Mouse (Mus musculus) kidney, postnatal 4 days (tissue): Measurements from ENCODE around the gene Gm3238.
A peak's percentile ranks its signal among the peaks of the same experiment; 100 is the strongest.
"Not testable (repeated sequence)": the region's sequence is repeated elsewhere in the genome, so short reads cannot be mapped to it uniquely, and the experiment has no call there.

Source experiments
- DNase-seq, 2 experiments: peaks; one replicate each; pipeline ENCODE4 v3.0.0; 2021; ENCODE audit warnings: mixed read lengths in 2 of 2

Gene Gm3238

DNA sequence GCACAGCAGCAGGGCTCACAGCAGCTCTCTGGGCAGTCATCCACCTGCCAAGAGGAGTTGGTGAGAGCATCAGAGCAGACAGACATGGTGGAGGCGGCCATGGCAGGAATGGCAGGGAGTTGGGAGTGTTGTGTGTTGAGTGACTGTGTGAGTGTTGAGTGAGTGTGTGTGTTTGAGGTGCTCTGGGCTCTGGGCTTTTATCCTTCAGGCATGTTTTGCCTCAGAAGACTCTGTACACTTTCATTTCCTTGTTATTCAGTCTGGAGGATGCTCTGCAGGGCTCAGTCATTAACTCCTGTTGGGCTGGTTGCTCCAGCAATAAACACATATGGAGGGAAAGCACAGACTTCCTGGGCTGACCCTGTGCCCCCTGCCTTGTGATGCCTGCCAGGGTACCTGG is at the start of gene Gm3238:
Gene Gm3238 (minus strand): TSS at position 101 of the 400 bp plus-strand sequence.
- not testable (repeated sequence) for DNase-seq

DNA sequence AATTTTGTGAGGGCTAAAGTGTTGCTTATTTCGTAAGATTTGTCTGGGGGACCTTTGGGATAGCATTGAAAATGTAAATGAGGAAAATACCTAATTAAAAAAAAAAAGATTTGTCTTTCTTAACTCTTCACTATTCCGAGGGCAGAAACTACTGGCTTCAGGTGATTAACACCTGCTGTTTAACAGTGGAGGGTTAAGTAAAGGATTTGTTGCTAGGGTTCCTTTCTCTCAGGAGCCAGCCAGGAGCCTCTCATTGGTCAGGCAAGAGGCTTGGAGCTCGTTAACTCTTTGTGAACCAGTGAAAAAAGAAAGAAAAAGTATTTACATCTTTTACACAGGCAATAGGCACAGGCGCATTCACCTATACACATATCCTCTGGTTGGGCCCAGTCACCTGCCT is 48.1 kb upstream of the Gm3238 start:
- DNase-seq, result no peak

DNA sequence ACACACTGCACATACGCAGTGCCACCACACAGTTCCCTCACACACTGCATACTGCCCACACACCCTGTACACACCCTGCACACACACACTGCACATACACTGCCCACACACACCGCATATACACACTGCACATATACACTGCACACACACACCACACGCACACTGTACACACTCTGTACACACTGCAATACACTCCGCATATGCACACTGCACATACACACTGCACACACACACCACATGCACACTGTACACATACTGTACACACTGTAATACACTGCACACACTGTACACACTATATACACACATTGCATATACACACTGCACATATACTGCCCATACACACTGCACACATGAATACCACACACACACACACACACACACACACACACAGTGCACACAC is 47.4 kb upstream of the Gm3238 start:
- DNase-seq, result no peak

DNA sequence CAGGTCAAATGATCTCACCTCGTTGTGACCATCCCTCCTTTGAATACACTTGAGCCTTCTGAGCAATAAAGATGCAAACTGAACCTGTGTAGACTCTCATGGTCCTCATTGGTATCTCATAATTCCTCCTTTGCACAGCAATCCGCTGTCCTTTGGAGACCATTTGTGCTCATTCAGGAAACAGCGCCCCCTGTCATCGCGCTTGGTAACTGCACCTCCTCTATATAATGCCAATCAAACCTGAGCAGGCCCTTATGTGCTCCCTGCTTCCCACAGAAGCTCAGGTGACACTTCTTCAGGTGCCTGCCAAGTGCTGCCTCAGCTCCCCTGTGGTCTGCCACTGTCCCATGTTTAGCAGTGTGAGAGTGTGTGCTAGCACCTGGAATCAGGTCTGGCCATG is 44.4 kb upstream of the Gm3238 start:
- peak; percentile 31 to 55 for DNase-seq

DNA sequence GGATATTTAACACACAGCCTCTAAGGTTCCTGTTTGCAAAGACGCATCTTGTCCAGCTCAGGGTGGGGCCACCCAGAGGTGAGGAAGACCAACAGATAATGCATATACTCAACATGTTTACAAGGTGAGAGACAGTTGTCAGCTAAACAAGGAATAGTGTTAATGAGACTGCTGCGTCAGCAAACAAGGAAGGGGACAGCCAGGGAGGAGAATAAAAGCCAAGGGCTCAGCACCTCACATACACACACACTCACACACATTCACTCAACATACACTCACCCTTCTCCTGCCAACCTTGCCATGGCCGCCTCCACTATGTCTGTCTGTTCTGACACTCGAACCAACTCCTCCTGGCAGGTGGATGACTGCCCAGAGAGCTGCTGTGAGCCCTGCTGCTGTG is 43.3 kb upstream of the Gm3238 start, which contains the start of gene Gm2696:
Gene Gm2696 (plus strand): TSS at position 301 of the 400 bp plus-strand sequence.
- DNase-seq, result no peak

DNA sequence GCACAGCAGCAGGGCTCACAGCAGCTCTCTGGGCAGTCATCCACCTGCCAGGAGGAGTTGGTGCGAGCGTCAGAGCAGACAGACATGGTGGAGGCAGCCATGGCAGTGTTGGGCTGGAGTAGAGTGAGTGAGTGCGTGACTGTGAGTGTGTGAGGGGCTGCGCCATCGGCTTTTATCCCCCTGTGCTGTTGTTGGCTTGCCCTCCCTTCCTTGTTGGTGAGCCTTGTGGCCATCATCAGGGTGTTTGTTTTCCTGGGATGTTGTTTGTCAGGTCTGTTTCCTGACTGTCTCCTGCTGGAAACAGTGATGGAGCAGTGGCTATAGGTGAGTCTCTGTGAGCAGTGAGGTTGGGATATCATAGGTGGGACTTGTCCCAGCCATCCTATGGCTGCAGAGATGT is 40.6 kb upstream of the Gm3238 start, which contains the start of gene Gm9507:
Gene Gm9507 (minus strand): TSS at position 101 of the 400 bp plus-strand sequence.
- no peak for DNase-seq

DNA sequence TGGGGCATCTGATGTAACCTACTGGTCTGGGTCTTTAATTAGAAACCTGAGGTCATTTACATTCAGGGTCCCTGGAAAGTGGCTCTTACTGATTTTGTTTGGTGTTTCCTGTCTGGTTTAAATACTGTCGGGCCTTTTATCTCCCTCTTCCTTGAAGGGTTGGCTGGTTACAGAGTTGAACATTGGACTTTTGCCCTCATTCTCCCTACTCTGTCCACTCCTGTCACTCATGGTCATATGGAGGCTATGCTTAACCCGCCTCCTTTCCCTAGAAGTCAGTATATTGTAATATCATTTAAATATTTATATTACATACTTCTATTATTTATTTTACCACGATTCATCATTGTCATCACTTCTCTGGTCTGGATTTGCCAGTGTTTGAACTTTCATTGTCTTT is 33.0 kb upstream of the Gm3238 start:
- DNase-seq, result no peak

DNA sequence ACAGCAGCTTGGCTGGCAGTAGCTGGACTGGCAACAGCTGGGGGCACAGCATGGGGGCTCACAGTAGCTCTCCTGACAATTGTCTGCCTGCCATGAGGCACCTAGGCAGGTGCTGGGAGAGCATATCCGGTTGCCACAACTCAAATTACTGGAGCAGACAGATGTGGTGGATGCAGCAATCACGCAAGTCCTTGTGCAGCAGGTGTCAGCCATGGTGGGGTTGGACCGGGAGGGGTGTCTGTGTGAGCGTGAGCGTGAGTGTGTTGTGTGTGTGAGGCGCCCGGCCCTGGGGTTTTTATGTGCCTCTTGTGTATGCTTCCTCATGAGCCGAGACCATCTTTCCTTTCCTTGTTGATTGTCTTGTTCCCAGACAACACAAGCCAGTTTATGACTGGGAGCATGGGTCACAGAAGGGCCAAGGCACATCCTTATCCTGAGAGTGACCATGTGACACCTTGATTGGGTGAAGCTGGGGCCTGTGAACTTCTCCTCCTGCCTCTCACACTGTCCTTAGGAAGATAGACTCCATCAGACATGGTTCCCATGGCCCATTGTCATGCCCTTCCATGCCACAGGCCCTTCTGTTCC is 27.9 kb upstream of the Gm3238 start, which contains the start of gene Gm19668:
Gene Gm19668 (minus strand): TSS at position 213 of the 588 bp plus-strand sequence.
- no peak for DNase-seq

DNA sequence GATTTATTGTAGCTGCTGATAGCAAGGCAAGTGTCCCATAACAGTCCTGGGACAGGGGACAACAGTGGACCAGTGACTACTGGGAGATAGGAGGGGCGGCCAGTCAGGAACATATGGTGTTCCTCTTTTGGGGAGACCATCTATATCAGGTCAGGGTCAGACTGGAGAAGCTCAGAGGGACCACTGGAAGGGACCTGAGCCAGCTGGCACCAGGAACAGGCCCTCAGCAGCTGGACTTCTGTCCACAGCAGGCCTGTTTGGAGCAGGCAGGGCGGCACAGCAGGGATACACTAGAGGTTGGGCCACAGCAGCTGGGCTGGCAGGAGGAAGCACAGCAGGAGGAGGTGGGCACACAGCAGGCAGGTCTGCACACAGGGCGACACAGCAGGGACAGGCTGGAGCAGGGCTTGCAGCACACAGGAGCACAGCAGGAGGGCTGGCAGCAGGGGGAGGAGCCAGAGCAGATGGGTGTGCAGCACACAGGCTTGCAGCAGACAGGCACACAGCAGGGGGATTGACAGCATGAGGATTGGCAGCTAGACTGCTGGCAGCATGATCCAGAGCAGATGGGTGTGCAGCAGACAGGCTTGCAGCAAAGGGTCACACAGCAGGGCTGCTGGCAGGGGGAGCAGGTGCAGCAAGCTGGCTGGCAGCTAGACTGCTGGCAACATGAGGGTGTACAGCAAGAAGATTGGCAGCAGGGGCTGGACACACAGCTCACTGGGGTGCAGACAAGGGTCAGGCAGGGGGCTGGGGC is 27.2 kb upstream of the Gm3238 start:
- DNase-seq, result peak; percentile 17 to 24

DNA sequence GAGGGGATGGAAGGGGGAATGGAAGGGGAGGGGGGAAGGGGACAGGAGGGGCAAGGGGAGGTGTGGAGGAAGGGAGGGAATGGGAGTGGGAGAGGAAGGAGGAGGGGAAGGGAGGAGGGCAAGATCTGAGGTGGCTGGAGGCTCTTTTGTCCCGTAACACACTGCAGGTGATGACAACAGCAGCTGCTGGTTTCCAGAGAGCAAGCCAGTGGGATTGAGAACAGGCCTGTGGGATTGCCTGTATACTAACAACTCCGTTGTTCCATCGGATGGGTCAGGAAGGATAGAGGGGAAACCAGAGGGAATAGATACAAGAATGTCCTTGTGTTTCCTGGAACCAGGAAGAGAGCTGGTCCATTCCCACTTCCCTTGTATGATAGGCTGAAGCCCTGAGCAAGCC is 26.6 kb upstream of the Gm3238 start:
- DNase-seq, result no peak

DNA sequence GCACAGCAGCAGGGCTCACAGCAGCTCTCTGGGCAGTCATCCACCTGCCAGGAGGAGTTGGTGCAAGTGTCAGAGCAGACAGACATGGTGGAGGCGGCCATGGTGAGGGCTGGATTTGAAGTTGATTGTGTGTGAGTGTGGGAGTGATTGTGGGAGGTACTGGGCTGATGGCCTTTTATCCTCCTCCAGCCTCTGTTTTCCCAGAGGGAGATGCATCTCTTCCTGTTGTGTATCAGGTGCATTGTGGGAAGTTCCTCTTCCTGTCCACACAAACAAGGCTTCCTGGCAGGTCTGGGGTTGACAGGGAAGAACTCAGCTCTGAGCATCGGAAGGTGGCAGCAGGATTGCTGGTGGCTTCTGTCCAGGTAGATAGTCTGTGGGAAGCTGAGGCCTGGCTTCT is 23.9 kb upstream of the Gm3238 start, which contains the start of gene Gm9639:
Gene Gm9639 (minus strand): TSS at position 101 of the 400 bp plus-strand sequence.
- no peak for DNase-seq

DNA sequence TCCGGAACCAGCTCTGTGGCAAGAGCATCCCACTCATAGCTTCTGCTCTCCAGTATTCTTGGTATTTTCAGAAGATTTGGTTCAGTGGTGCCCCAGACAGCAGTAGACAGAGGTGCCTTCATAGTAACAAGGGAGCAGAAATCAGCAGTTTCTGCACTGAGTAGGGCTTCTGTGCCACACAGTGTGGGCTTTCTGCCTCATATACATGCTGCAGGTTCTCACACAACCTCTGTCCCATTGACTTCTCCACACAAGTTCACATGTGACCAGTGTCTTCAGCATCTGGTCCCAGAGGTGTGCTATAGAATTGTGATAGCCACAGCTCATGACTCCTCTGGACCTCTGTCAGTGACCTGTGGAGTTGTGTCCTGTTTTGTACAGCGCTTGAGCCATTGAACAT is 17.5 kb upstream of the Gm3238 start:
- no peak for DNase-seq

DNA sequence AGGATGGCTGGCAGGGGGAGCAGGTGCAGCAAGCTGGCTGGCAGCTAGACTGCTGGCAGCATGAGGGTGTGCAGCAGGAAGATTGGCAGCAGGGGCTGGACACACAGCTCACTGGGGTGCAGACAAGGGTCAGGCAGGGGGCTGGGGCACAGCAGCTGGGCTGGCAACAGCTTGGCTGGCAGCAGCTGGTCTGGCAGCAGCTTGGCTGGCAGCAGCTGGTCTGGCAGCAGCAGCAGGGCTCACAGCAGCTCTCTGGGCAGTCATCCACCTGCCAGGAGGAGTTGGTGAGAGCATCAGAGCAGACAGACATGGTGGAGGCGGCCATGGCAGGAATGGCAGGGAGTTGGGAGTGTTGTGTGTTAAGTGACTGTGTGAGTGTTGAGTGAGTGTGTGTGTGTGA is 16.8 kb upstream of the Gm3238 start, which contains the start of gene Gm7137:
Gene Gm7137 (minus strand): TSS at position 325 of the 400 bp plus-strand sequence.
- DNase-seq, result not testable (repeated sequence)

DNA sequence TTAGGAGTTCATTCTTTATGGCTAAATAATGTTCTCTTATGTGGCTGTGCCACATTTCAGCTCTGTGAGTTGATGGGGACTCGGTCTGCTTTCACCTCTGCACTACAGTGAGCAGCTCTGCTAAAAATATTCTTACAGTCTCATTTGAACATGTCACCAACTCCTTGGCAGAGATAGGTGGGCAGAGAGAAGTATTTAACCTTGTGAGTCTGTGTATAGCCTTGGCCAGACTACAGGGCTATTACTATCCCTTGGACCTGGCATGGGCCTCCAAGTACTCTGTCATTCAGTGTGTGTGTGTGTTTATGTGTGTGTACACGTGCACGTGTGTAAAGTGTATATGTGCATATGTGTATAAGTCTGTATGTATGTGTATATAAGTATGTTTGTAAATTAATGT is 12.3 kb upstream of the Gm3238 start:
- DNase-seq, result not testable (repeated sequence)

DNA sequence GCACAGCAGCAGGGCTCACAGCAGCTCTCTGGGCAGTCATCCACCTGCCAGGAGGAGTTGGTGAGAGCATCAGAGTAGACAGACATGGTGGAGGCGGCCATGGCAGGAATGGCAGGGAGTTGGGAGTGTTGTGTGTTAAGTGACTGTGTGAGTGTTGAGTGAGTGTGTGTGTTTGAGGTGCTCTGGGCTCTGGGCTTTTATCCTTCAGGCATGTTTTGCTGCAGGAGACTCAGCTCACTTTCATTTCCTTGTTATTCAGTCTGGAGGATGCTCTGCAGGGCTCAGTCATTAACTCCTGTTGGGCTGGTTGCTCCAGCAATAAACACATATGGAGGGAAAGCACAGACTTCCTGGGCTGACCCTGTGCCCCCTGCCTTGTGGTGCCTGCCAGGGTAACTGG is 11.3 kb upstream of the Gm3238 start, which contains the start of gene Gm3250:
Gene Gm3250 (minus strand): TSS at position 101 of the 400 bp plus-strand sequence.
- not testable (repeated sequence) for DNase-seq

DNA sequence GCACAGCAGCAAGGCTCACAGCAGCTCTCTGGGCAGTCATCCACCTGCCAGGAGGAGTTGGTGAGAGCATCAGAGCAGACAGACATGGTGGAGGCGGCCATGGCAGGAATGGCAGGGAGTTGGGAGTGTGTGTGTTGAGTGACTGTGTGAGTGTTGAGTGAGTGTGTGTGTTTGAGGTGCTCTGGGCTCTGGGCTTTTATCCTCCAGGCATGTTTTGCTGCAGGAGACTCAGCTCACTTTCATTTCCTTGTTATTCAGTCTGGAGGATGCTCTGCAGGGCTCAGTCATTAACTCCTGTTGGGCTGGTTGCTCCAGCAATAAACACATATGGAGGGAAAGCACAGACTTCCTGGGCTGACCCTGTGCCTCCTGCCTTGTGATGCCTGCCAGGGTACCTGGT is 5.7 kb upstream of the Gm3238 start, which contains the start of gene Gm7138:
Gene Gm7138 (minus strand): TSS at position 101 of the 400 bp plus-strand sequence.
- not testable (repeated sequence) for DNase-seq

DNA sequence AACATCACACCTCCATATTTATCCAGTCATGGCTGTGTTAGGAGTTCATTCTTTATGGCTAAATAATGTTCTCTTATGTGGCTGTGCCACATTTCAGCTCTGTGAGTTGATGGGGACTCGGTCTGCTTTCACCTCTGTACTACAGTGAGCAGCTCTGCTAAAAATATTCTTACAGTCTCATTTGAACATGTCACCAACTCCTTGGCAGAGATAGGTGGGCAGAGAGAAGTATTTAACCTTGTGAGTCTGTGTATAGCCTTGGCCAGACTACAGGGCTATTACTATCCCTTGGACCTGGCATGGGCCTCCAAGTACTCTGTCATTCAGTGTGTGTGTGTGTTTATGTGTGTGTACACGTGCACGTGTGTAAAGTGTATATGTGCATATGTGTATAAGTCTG is 1.0 kb upstream of the Gm3238 start:
- DNase-seq, result not testable (repeated sequence)

DNA sequence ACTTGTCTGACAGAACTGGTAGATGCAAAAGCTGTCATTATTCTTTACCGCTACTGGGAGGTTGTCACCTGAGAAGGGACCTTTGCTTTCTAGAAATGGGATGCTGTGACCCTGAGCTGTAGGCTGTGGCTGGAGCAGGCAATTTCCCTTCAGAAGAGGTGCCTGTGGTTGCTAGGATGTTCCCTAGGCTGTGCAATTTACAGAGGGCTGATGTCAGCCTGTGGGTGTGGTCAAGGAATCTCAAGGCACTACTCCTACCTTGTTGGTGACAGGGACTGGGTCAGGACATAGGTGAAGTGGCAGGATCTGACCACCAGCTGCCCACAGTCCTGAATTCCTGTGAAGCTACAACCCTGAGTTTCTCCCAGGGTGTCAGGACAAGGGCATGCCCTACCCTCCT is 1.4 kb downstream of the Gm3238 start:
- no peak for DNase-seq

DNA sequence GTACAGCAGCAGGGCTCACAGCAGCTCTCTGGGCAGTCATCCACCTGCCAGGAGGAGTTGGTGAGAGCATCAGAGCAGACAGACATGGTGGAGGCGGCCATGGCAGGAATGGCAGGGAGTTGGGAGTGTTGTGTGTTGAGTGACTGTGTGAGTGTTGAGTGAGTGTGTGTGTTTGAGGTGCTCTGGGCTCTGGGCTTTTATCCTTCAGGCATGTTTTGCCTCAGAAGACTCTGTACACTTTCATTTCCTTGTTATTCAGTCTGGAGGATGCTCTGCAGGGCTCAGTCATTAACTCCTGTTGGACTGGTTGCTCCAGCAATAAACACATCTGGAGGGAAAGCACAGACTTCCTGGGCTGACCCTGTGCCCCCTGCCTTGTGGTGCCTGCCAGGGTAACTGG is 11.5 kb downstream of the Gm3238 start, which contains the start of gene Gm3233:
Gene Gm3233 (minus strand): TSS at position 101 of the 400 bp plus-strand sequence.
- not testable (repeated sequence) for DNase-seq

DNA sequence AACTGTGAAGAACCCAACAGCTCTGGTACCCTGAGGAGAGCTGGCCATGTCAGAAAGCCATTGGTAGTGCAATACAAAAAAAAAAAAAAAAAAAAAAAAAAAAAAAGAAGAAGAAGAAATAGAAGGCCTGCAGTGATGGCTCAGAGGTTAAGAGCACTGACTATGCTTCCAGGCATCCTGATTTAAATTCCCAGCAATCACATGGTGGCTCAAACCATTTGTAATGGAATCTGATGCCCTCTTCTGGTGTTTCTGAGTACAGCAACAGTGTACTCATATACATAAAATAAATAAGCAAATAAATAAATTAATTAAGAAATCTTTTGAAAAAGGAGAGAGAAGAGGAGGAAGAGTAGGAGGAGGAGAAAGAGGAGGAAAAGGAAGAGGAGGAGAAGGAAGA is 17.7 kb downstream of the Gm3238 start:
- no peak for DNase-seq

DNA sequence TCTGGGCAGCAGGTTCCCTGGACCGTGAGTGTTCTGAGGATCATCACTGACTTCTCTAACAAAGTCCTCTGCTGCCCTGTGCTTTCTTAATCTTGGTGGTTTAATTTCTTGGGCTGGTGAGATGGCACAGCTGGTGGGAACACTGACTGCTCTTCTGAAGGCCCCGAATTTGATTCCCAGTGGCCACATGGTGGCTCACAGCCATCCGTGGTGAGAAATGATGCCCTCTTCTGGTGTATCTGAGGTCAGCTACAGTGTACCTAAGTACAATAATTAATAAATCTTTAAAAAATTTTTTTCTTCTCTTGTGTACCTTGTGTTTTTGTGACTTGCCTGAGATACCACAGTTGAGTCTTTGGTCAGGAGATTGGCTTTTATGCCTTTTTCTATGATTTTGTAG is 18.8 kb downstream of the Gm3238 start:
- DNase-seq, result not testable (repeated sequence)

DNA sequence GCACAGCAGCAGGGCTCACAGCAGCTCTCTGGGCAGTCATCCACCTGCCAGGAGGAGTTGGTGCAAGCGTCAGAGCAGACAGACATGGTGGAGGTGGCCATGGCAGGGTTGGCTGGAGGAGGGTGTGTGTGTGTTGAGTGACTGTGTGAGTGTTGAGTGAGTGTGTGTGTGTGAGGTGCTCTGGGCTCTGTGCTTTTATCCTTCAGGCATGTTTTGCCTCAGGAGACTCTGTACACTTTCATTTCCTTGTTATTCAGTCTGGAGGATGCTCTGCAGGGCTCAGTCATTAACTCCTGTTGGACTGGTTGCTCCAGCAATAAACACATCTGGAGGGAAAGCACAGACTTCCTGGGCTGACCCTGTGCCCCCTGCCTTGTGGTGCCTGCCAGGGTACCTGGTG is 19.9 kb downstream of the Gm3238 start, which contains the start of gene Gm9736:
Gene Gm9736 (minus strand): TSS at position 101 of the 400 bp plus-strand sequence.
- not testable (repeated sequence) for DNase-seq

DNA sequence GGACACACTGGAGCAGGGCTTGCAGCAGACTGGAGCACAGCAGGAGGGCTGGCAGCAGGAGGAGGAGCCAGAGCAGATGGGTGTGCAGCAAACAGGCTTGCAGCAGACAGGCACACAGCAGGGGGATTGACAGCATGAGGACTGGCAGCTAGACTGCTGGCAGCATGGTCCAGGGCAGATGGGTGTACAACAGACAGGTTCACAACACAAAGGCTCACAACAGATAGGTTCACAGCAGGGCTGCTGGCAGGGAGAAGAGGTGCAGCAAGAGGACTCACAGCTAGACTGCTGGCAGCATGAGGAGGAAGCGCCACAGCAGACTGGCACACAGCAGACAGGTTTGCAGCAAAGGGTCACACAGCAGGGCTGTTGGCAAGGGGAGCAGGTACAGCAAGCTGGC is 20.4 kb downstream of the Gm3238 start:
- not testable (repeated sequence) for DNase-seq
